Mouse (Mus musculus) cortical plate, adult 2 months (tissue): ENCODE measurements around the gene Baz2a.

ENCODE experiments used
- CTCF ChIP-seq: fragments of 200-500 bp; IDR thresholded peaks from 2 replicates; pipeline ENCODE4 v1.5.1; 2011; ENCODE audit warnings: mild to moderate bottlenecking, control low read depth, low read length; ENCODE audit not compliant: insufficient read depth; ENCODE audit errors: extremely low read depth
- POLR2A ChIP-seq: fragments of 200-500 bp; IDR thresholded peaks from 2 replicates; pipeline ENCODE4 v1.6.1; 2011; ENCODE audit warnings: mild to moderate bottlenecking, low read length, control low read depth; ENCODE audit not compliant: insufficient read depth; ENCODE audit errors: extremely low read depth

DNA sequence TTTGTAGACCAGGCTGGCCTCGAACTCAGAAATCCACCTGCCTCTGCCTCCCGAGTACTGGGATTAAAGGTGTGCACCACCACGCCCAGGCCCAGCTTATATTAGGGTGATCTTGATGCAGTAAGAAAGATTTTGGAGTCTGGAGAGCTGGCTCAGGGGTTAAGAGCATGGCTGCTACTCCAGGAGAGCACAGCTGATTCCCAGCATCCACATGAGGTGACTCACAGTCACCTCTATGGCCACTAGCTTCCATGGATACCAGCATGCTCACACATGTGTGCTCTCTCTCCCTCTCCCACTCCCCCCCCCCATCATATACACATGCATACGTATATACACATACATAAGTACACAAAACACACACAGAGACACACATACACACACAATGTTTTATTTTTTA lies 85.9 kb downstream of the Baz2a start:
- TF ChIP-seq CTCF (no peak), POLR2A (no peak)
